Mouse (Mus musculus): ENCODE data around the gene Acss2.

GRCm38 (mm10) chr2:155622606-155623005 lies 104.9 kb downstream of the Acss2 start:
- TF ChIP-seq CTCF (conservative IDR thresholded peaks at IDR 0.05; ENCODE audit: insufficient read depth, insufficient read length, low read depth, low read length) (no peak), POLR2A (IDR thresholded peaks at IDR 0.05; ENCODE audit: low read depth, low read length) (no peak)
